Mouse (Mus musculus): ENCODE data around the gene 5730596B20Rik.

- TF ChIP-seq CTCF (IDR thresholded peaks at IDR 0.05; ENCODE audit: control insufficient read depth, insufficient read depth, low read length) (no peak), POLR2A (IDR thresholded peaks at IDR 0.05; ENCODE audit: borderline replicate concordance, control insufficient read depth, low read depth, low read length) (no peak)
Observed at GRCm38 (mm10) chr6:52185834-52186233, 8.5 kb downstream of the 5730596B20Rik start.

Data from bone marrow, adult 2 months (tissue).